Mouse (Mus musculus) thymus, adult 2 months (tissue): ENCODE data around the gene Angptl1. TPM values are rescaled to one million over a fixed set of nuclear protein-coding genes. Genes with fewer than 3 reads are reported as not detected.

Experiments used
- DNase-seq: peaks from one replicate; pipeline ENCODE4 v3.0.0; 2021
- H3K27ac ChIP-seq: fragments of 200-500 bp; 2 replicates; pipeline ENCODE4 v1.5.1; 2012; ENCODE audit warnings: low read length, control low read depth; ENCODE audit not compliant: control insufficient read depth, insufficient read depth
- H3K27me3 ChIP-seq: fragments of 200-500 bp; 2 replicates; pipeline ENCODE4 v1.6.1; 2012; ENCODE audit warnings: mild to moderate bottlenecking, low read length, moderate library complexity, mixed read lengths; ENCODE audit not compliant: control insufficient read depth, insufficient read depth
- H3K36me3 ChIP-seq: fragments of 200-500 bp; 2 replicates; pipeline ENCODE4 v1.6.1; 2012; ENCODE audit warnings: mild to moderate bottlenecking, low read length, moderate library complexity; ENCODE audit not compliant: control insufficient read depth, insufficient read depth
- H3K4me1 ChIP-seq: fragments of 200-500 bp; replicated peaks from 2 replicates; pipeline ENCODE4 v1.6.1; 2012; ENCODE audit warnings: low read length; ENCODE audit not compliant: control insufficient read depth, insufficient read depth
- H3K4me3 ChIP-seq: fragments of 200-500 bp; 2 replicates; pipeline ENCODE4 v1.5.1; 2012; ENCODE audit warnings: mild to moderate bottlenecking, low read length, control low read depth, moderate library complexity; ENCODE audit not compliant: control insufficient read depth, insufficient read depth
- CTCF ChIP-seq: fragments of 200-500 bp; IDR thresholded peaks from 2 replicates; pipeline ENCODE4 v1.5.1; 2012; ENCODE audit warnings: mild to moderate bottlenecking, control low read depth, low read length, moderate library complexity, borderline replicate concordance; ENCODE audit not compliant: control insufficient read depth, poor library complexity, insufficient read depth; ENCODE audit errors: extremely low read depth
- POLR2A ChIP-seq: fragments of 200-500 bp; IDR thresholded peaks from 2 replicates; pipeline ENCODE4 v1.6.1; 2012; ENCODE audit warnings: mild to moderate bottlenecking, low read length, control low read depth, moderate library complexity; ENCODE audit not compliant: control insufficient read depth, poor library complexity, insufficient read depth; ENCODE audit errors: extremely low read depth
- WGBS: fragments of 180-500 bp; shearing (Covaris S2); methylation state at CpG from one replicate; pipeline ENCODE4 v1.1.7; 2018; 5-methylcytosine and 5-hydroxymethylcytosine counted together
- polyA plus RNA-seq: library from polyadenylated mRNA; depleted of rRNA; stranded (reverse); fragments of >200 nt; gene quantifications from 2 replicates; pipeline ENCODE4 v1.2.3, GENCODE M21; 2012

Gene Angptl1
- polyA plus RNA-seq, 1 experiment, result 0.22 TPM

GRCm38 (mm10) chr1:156864240-156864639 lies 25.9 kb downstream of the Angptl1 start:
- Histone ChIP-seq H3K4me3 (no peak overlapping the region), H3K36me3 (peaks cover 7% of the 10 kb centered on the region; the same call in 1 of the 2 replicates), H3K27me3 (no peaks in the 10 kb centered on the region), H3K27ac (no peak overlapping the region), H3K4me1 (no peaks in the 10 kb centered on the region; the same call in 1 of the 2 replicates)
- TF ChIP-seq POLR2A (no peak), CTCF (no peak)
- DNase-seq, result no peak
- WGBS, result 84% methylated on average over 3 of the region's 3 CpGs

DNA sequence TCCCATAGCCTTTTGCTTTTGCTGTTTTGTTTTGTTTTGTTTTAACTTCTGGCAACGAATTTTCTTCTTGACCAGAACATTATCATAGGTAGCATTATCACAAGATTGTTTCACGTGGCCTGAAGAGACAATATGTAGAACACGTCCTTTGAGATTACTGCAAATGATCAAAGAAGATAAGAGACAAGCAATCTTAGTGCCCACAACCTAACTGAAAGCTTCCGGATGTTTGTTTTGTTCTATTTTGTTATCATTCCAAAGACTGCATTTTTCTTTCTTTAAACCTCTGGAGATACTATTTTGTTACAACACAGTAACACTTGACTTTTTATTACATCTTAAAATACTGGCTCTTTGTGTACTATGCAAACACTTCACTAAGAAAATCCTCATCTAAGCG lies 31.7 kb downstream of the Angptl1 start:
- DNase-seq, result no peak
- 90% methylated on average over 5 of the region's 5 CpGs for WGBS
- no peak for TF ChIP-seq POLR2A
- no peak for TF ChIP-seq CTCF
- Histone ChIP-seq H3K27ac (no peak overlapping the region), H3K36me3 (peaks cover 14% of the 10 kb centered on the region; the same call in 1 of the 2 replicates), H3K4me3 (no peak overlapping the region), H3K27me3 (no peaks in the 10 kb centered on the region), H3K4me1 (no peaks in the 10 kb centered on the region; the same call in 1 of the 2 replicates)

DNA sequence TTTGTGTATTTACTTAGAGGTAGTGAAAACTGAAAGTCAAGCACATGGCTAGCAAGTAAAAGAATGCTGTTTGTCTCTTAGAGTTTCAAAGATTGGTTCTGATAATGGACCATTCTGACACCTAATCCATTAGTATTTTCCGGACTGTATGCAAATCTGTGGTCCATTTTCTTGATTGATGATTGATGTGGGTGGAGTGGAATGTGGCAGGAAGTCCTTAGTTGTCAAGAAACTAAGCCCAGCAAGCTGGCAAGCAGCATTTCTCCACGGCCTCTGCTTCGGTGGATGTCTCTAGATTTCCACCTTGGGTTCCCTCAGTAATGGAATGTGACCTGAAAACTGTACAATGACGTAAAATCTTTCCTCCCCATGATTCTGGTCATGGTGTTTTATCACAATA lies 32.3 kb downstream of the Angptl1 start:
- Histone ChIP-seq H3K4me1 (no peaks in the 10 kb centered on the region; the same call in 1 of the 2 replicates), H3K36me3 (peaks cover 13% of the 10 kb centered on the region; the same call in 1 of the 2 replicates), H3K27ac (no peak overlapping the region), H3K4me3 (no peak overlapping the region), H3K27me3 (no peaks in the 10 kb centered on the region)
- DNase-seq, result no peak
- WGBS, result 79% methylated on average over 4 of the region's 4 CpGs
- no peak for TF ChIP-seq CTCF
- no peak for TF ChIP-seq POLR2A

- Histone ChIP-seq H3K27me3 (no peaks in the 10 kb centered on the region), H3K4me3 (no peak overlapping the region), H3K27ac (no peak overlapping the region), H3K36me3 (peaks cover 45% of the 10 kb centered on the region), H3K4me1 (no peaks in the 10 kb centered on the region)
- WGBS, result 95% methylated on average over 2 of the region's 2 CpGs
- no peak for DNase-seq
- no peak for TF ChIP-seq CTCF
- no peak for TF ChIP-seq POLR2A
Measured at GRCm38 (mm10) chr1:156884782-156885181, 46.4 kb downstream of the Angptl1 start.

DNA sequence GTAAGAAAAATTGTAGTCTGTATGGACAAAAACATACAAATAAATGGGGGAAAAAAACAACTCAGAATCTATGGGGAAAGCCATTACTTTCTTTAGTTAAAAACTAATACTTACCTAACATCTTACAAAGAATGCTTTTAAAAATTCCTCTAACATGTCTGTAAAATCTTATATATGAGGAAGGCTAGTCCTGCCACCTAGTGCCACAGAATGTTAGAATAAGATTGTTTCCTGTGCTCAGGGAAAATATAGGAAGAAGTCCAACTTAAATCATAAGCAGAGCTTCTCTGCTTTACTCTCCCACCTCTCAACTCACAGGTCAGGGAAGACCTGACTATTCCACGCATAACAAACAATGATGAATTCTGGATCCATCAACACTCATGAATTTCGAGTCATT lies 47.5 kb downstream of the Angptl1 start:
- Histone ChIP-seq H3K27me3 (no peaks in the 10 kb centered on the region), H3K4me3 (no peak overlapping the region), H3K36me3 (peaks cover 45% of the 10 kb centered on the region), H3K27ac (no peak overlapping the region), H3K4me1 (no peaks in the 10 kb centered on the region)
- DNase-seq, result no peak
- TF ChIP-seq POLR2A (no peak), CTCF (no peak)
- WGBS, result 95% methylated on average over 2 of the region's 2 CpGs

GRCm38 (mm10) chr1:156888830-156889229 lies 50.5 kb downstream of the Angptl1 start:
- Histone ChIP-seq H3K4me1 (no peaks in the 10 kb centered on the region), H3K27ac (no peak overlapping the region), H3K27me3 (no peaks in the 10 kb centered on the region), H3K4me3 (no peak overlapping the region), H3K36me3 (peaks cover 34% of the 10 kb centered on the region)
- WGBS, result 96% methylated on average over 4 of the region's 4 CpGs
- TF ChIP-seq POLR2A (no peak), CTCF (no peak)
- no peak for DNase-seq

DNA sequence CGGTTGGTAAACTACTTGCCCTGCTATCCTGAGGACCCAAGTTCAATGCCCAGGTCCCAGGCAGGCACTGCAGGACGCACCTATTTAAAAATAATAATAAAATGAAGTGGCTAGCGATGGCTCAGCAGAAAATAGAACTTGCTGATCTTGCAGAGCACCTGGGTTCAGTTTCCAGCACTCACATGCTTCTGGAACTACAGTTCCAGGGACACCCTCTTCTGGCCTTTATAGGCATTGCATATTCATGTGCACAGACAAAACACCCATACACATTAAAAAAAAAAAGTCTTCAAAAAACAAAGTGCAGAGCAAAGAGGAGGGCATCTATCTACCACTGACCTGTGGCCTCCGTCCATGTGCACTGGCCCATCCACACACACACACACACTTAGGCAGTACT lies 53.2 kb downstream of the Angptl1 start:
- 96% methylated on average over 4 of the region's 4 CpGs for WGBS
- H3K36me3 ChIP-seq, result peaks cover 18% of the 10 kb centered on the region

More for the DNA sequence above, 53.2 kb downstream of the Angptl1 start:
- Histone ChIP-seq H3K4me1 (no peaks in the 10 kb centered on the region), H3K4me3 (no peak overlapping the region), H3K27ac (no peak overlapping the region), H3K27me3 (no peaks in the 10 kb centered on the region)
- TF ChIP-seq POLR2A (no peak), CTCF (no peak)
- DNase-seq, result no peak
